Mouse (Mus musculus): Measurements from ENCODE around the gene Tspan9. TPM values are rescaled to one million over a fixed set of nuclear protein-coding genes. Genes with fewer than 3 reads are reported as not detected.

Gene Tspan9
- polyA plus RNA-seq, 1 experiment from 2014 or later = 71.7 TPM

GRCm38 (mm10) chr6:128001587-128001986 is 141.8 kb downstream of the Tspan9 start:
- no peak overlapping the region for H3K9ac ChIP-seq (replicated peaks; ENCODE audit: low read length)
- WGBS = 37% methylated on average over 1 of the region's 1 CpGs

DNA sequence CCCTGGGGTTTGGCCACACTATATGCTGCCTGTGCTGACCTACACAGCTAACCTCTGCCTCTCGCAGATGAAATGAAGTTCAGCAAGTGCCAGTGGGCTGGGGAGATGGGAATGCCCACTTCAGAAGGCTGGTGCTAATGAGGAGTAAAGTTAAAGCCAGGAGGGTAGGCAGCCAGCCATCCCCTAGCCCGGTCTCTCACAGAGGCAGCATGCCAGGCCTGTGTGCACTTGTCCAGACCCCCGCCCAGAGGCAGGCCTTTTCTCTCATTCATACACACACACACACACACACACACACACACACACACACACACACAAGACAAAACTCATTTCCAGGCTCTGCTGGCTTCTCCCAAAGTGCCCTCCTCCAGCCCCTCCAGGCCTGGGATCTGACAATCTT is 142.6 kb downstream of the Tspan9 start:
- WGBS = 91% methylated on average over 3 of the region's 3 CpGs

More at GRCm38 (mm10) chr6:128001587-128001986, 141.8 kb downstream of the Tspan9 start:
- Histone ChIP-seq H3K4me3 (ENCODE audit: low read depth, low read length) (no peak overlapping the region), H3K9me3 (replicated peaks; ENCODE audit: control insufficient read depth, low read length) (no peaks in the 10 kb centered on the region), H3K36me3 (replicated peaks; ENCODE audit: control insufficient read depth, insufficient read depth, low read depth, low read length) (no peaks in the 10 kb centered on the region), H3K4me1 (ENCODE audit: control insufficient read depth, insufficient read depth, low read length) (no peaks in the 10 kb centered on the region), H3K27ac (replicated peaks; ENCODE audit: low read depth, low read length) (no peak overlapping the region), H3K27me3 (ENCODE audit: control insufficient read depth, insufficient read depth, low read length) (no peaks in the 10 kb centered on the region), H3K4me2 (ENCODE audit: low read depth, low read length) (no peak overlapping the region)
- no peak for DNase-seq (ENCODE audit: low spot score)
- ATAC-seq (replicated peaks; ENCODE audit: insufficient number of reproducible peaks, low FRiP score, low TSS enrichment, low read depth) = no peak

GRCm38 (mm10) chr6:127999118-127999517 is 144.3 kb downstream of the Tspan9 start:
- H3K4me1 ChIP-seq (ENCODE audit: control insufficient read depth, insufficient read depth, low read length) = no peaks in the 10 kb centered on the region
- no peaks in the 10 kb centered on the region for H3K9me3 ChIP-seq (replicated peaks; ENCODE audit: control insufficient read depth, low read length)
- no peak overlapping the region for H3K4me2 ChIP-seq (ENCODE audit: low read depth, low read length)
- H3K27me3 ChIP-seq (ENCODE audit: control insufficient read depth, insufficient read depth, low read length) = no peaks in the 10 kb centered on the region
- H3K27ac ChIP-seq (replicated peaks; ENCODE audit: low read depth, low read length) = no peak overlapping the region
- H3K36me3 ChIP-seq (replicated peaks; ENCODE audit: control insufficient read depth, insufficient read depth, low read depth, low read length) = no peaks in the 10 kb centered on the region
- H3K9ac ChIP-seq (replicated peaks; ENCODE audit: low read length) = no peak overlapping the region
- H3K4me3 ChIP-seq (ENCODE audit: low read depth, low read length) = no peak overlapping the region
- no peak for DNase-seq (ENCODE audit: low spot score)
- WGBS = 88% methylated on average over 2 of the region's 2 CpGs
- no peak for ATAC-seq (replicated peaks; ENCODE audit: insufficient number of reproducible peaks, low FRiP score, low TSS enrichment, low read depth)

More for the DNA sequence above, 142.6 kb downstream of the Tspan9 start:
- Histone ChIP-seq H3K27ac (replicated peaks; ENCODE audit: low read depth, low read length) (no peak overlapping the region), H3K36me3 (replicated peaks; ENCODE audit: control insufficient read depth, insufficient read depth, low read depth, low read length) (no peaks in the 10 kb centered on the region), H3K9ac (replicated peaks; ENCODE audit: low read length) (no peak overlapping the region), H3K4me3 (ENCODE audit: low read depth, low read length) (no peak overlapping the region), H3K4me2 (ENCODE audit: low read depth, low read length) (no peak overlapping the region), H3K4me1 (ENCODE audit: control insufficient read depth, insufficient read depth, low read length) (no peaks in the 10 kb centered on the region), H3K9me3 (replicated peaks; ENCODE audit: control insufficient read depth, low read length) (no peaks in the 10 kb centered on the region), H3K27me3 (ENCODE audit: control insufficient read depth, insufficient read depth, low read length) (no peaks in the 10 kb centered on the region)
- DNase-seq (ENCODE audit: low spot score) = no peak
- no peak for ATAC-seq (replicated peaks; ENCODE audit: insufficient number of reproducible peaks, low FRiP score, low TSS enrichment, low read depth)

GRCm38 (mm10) chr6:127996928-127997327 is 146.5 kb downstream of the Tspan9 start:
- H3K9ac ChIP-seq (replicated peaks; ENCODE audit: low read length) = no peak overlapping the region
- 81% methylated on average over 5 of the region's 5 CpGs for WGBS
- H3K4me2 ChIP-seq (ENCODE audit: low read depth, low read length) = no peak overlapping the region
- H3K27ac ChIP-seq (replicated peaks; ENCODE audit: low read depth, low read length) = no peak overlapping the region
- ATAC-seq (replicated peaks; ENCODE audit: insufficient number of reproducible peaks, low FRiP score, low TSS enrichment, low read depth) (no peak), DNase-seq (ENCODE audit: low spot score) (no peak)
- no peaks in the 10 kb centered on the region for H3K27me3 ChIP-seq (ENCODE audit: control insufficient read depth, insufficient read depth, low read length)
- H3K9me3 ChIP-seq (replicated peaks; ENCODE audit: control insufficient read depth, low read length) = no peaks in the 10 kb centered on the region
- no peak overlapping the region for H3K4me3 ChIP-seq (ENCODE audit: low read depth, low read length)
- H3K4me1 ChIP-seq (ENCODE audit: control insufficient read depth, insufficient read depth, low read length) = no peaks in the 10 kb centered on the region
- no peaks in the 10 kb centered on the region for H3K36me3 ChIP-seq (replicated peaks; ENCODE audit: control insufficient read depth, insufficient read depth, low read depth, low read length)

DNA sequence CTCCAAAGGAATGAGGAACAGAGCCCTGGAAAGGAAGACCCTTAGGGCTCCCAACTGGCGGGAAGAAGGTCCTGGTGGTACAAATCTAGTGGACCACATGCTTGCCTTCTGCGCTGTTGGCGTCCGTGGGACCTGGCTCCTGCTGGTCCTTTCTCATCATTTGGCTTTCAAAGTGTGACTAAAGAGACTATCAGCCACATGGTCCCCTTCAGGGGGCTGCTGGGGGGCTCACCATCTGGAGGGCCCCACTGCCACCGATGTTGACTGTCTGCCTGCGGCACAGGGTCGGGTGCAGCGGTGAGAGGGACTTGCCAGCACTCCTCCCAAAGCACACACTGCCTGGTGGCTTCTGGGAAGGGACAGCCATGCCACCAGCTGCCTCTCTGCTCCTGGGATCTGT is 150.4 kb downstream of the Tspan9 start:
- no peaks in the 10 kb centered on the region for H3K4me1 ChIP-seq (ENCODE audit: control insufficient read depth, insufficient read depth, low read length)
- no peak for DNase-seq (ENCODE audit: low spot score)
- no peaks in the 10 kb centered on the region for H3K36me3 ChIP-seq (replicated peaks; ENCODE audit: control insufficient read depth, insufficient read depth, low read depth, low read length)
- H3K4me3 ChIP-seq (ENCODE audit: low read depth, low read length) = no peak overlapping the region
- no peak overlapping the region for H3K4me2 ChIP-seq (ENCODE audit: low read depth, low read length)
- ATAC-seq (replicated peaks; ENCODE audit: insufficient number of reproducible peaks, low FRiP score, low TSS enrichment, low read depth) = no peak
- H3K27ac ChIP-seq (replicated peaks; ENCODE audit: low read depth, low read length) = no peak overlapping the region
- H3K27me3 ChIP-seq (ENCODE audit: control insufficient read depth, insufficient read depth, low read length) = no peaks in the 10 kb centered on the region
- no peaks in the 10 kb centered on the region for H3K9me3 ChIP-seq (replicated peaks; ENCODE audit: control insufficient read depth, low read length)
- WGBS = 85% methylated on average over 8 of the region's 8 CpGs
- H3K9ac ChIP-seq (replicated peaks; ENCODE audit: low read length) = no peak overlapping the region

GRCm38 (mm10) chr6:127991509-127992176 is 151.8 kb downstream of the Tspan9 start:
- ATAC-seq (replicated peaks; ENCODE audit: insufficient number of reproducible peaks, low FRiP score, low TSS enrichment, low read depth) = no peak
- H3K9me3 ChIP-seq (replicated peaks; ENCODE audit: control insufficient read depth, low read length) = no peaks in the 10 kb centered on the region
- no peak for DNase-seq (ENCODE audit: low spot score)
- no peak overlapping the region for H3K27ac ChIP-seq (replicated peaks; ENCODE audit: low read depth, low read length)
- no peak overlapping the region for H3K4me2 ChIP-seq (ENCODE audit: low read depth, low read length)
- H3K4me1 ChIP-seq (ENCODE audit: control insufficient read depth, insufficient read depth, low read length) = no peaks in the 10 kb centered on the region
- H3K36me3 ChIP-seq (replicated peaks; ENCODE audit: control insufficient read depth, insufficient read depth, low read depth, low read length) = no peaks in the 10 kb centered on the region
- 83% methylated on average over 11 of the region's 11 CpGs for WGBS
- H3K27me3 ChIP-seq (ENCODE audit: control insufficient read depth, insufficient read depth, low read length) = no peaks in the 10 kb centered on the region
- H3K9ac ChIP-seq (replicated peaks; ENCODE audit: low read length) = no peak overlapping the region
- no peak overlapping the region for H3K4me3 ChIP-seq (ENCODE audit: low read depth, low read length)

DNA sequence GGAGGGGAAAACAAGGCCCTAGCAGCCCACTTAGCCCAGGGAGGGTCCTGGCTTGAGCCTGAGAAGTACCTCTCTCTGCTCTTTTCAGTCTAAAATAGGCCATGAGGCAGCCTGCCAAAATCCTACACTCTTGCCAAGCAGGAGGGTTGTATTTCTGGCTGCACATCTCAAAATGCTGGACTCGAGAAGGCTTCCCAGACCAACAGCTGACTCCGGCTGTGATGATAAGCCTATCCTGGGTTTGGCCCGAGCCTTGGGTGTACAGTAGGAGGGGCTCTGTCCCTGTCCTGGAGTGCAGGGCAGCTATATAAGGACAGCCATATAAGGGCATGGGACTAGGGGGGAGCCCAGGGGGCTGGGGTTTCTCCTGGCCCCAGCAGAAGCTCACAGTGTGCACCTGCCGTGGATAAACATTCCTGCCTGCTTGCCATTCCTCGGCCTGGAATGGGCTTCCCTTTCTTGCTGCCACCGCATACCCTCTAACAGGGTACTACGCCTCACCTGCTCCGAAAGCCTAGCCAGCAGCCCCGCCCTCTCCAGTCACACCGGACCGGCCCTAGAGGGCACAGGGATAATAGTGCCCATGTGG is 153.7 kb downstream of the Tspan9 start:
- H3K4me2 ChIP-seq (ENCODE audit: low read depth, low read length) = no peak overlapping the region
- no peak overlapping the region for H3K27ac ChIP-seq (replicated peaks; ENCODE audit: low read depth, low read length)
- ATAC-seq (replicated peaks; ENCODE audit: insufficient number of reproducible peaks, low FRiP score, low TSS enrichment, low read depth) (no peak), DNase-seq (ENCODE audit: low spot score) (no peak)
- no peaks in the 10 kb centered on the region for H3K27me3 ChIP-seq (ENCODE audit: control insufficient read depth, insufficient read depth, low read length)
- H3K4me1 ChIP-seq (ENCODE audit: control insufficient read depth, insufficient read depth, low read length) = no peaks in the 10 kb centered on the region
- H3K36me3 ChIP-seq (replicated peaks; ENCODE audit: control insufficient read depth, insufficient read depth, low read depth, low read length) = no peaks in the 10 kb centered on the region
- WGBS = 69% methylated on average over 11 of the region's 11 CpGs
- no peaks in the 10 kb centered on the region for H3K9me3 ChIP-seq (replicated peaks; ENCODE audit: control insufficient read depth, low read length)
- no peak overlapping the region for H3K4me3 ChIP-seq (ENCODE audit: low read depth, low read length)
- H3K9ac ChIP-seq (replicated peaks; ENCODE audit: low read length) = no peak overlapping the region

DNA sequence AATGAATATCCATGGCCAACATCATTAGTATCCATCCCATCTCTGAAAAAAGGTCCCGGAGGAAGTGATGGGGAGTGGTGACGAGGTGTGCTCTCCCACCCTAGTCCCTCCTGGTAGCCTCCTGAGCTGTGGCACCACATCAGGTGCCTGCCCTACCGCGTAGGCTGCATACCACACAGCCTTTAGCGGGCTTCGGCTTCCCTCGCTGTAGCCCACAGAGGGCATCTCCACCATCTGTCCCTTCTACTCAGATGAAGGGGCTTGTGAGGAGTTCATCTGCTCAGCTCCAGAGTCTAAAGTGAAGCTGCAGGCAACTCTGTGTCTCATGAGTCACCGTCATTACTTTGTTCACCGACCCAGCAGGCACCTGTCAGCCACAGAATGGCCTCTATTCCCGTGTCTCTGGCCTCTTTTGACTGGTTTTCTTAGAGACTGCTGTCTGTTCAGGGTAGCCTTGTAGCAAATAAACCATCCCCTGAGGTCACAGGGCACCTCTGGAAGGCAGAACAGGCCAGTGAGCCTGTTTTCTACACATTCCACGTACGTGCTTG is 154.4 kb downstream of the Tspan9 start:
- H3K4me3 ChIP-seq (ENCODE audit: low read depth, low read length) = no peak overlapping the region
- no peak overlapping the region for H3K9ac ChIP-seq (replicated peaks; ENCODE audit: low read length)
- no peak for ATAC-seq (replicated peaks; ENCODE audit: insufficient number of reproducible peaks, low FRiP score, low TSS enrichment, low read depth)
- 82% methylated on average over 12 of the region's 12 CpGs for WGBS
- no peaks in the 10 kb centered on the region for H3K9me3 ChIP-seq (replicated peaks; ENCODE audit: control insufficient read depth, low read length)
- H3K4me2 ChIP-seq (ENCODE audit: low read depth, low read length) = no peak overlapping the region
- no peak overlapping the region for H3K27ac ChIP-seq (replicated peaks; ENCODE audit: low read depth, low read length)
- no peaks in the 10 kb centered on the region for H3K27me3 ChIP-seq (ENCODE audit: control insufficient read depth, insufficient read depth, low read length)
- DNase-seq (ENCODE audit: low spot score) = no peak
- no peaks in the 10 kb centered on the region for H3K4me1 ChIP-seq (ENCODE audit: control insufficient read depth, insufficient read depth, low read length)
- H3K36me3 ChIP-seq (replicated peaks; ENCODE audit: control insufficient read depth, insufficient read depth, low read depth, low read length) = no peaks in the 10 kb centered on the region
